Mouse (Mus musculus): ENCODE data around the gene Cfd. TPM values are rescaled to one million over a fixed set of nuclear protein-coding genes. Genes with fewer than 3 reads are reported as not detected.
"Not testable (repeated sequence)": the region's sequence is repeated elsewhere in the genome, so short reads cannot be mapped to it uniquely, and the experiment has no call there.

Gene Cfd
- polyA plus RNA-seq, 1 experiment: 1,194 TPM

DNA sequence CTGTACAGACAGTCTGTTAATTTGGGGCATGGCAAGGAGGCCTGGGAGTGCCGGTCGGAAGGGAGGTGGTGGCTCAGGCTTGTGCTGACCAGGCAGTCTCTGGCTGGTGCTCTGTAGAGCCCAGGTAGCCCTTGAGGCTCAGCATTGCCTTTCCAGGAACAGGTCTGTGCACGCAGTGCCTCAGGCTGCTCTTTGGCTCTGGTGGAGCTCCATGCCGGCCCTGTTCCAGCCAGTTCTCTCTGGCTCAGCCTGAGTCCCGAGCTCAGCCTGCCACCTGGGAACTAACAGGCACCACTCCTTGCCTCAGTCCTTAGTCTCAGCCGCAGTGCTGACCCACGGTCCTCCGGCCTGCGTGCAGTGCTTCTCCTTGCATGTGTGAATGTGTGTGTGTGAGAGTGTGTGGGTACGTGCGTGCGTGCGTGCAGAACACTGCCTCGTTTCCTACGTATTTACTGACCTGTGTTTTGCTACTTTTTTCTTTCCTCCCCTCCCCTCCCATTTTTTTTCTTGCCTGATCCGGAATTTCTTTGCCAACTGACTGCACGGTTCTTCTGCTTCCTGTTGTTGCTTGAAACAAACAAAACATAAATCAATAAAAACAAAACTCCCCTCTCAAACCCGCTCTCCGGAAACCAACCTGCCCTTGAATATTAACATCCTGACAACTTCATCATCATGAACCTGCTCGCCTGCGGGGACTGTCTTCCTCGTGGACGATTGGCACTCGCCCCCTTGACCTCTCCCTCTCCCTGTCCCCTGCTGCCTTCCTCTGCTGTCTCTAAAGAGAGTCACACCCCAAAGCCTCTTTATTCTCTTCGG, 29.2 kb upstream of the Cfd start:
- no peak for DNase-seq (ENCODE audit: low spot score)

DNA sequence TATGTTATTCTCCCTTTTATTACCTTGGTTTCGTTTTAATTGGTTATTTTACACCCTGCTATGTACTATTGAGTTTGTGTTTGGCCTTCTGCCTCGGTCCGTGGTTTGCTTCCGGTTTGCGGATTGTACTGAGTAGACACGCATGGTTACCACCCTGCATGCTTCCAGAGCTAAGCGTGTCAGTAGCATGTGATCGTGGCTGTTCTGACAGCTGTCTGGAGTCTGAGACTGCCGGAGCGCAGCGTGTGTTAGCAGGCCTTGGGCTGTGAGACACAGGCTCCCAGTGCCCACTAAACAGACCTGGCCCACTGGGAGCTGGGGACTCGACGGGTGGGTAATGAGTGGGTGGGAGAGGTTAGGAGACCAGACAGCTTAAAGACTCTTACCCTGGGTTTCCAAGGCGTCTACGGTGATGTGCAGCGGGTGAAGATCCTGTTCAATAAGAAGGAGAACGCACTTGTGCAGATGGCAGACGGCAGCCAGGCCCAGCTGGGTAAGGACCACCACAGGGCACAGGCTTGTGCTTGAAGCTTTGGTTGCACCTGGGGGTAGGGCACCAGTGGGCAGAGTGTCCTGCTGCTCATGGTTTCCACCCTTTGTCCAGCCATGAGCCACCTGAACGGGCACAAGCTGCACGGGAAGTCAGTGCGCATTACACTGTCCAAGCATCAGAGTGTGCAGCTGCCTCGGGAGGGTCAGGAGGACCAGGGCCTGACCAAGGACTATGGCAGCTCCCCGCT, 28.4 kb upstream of the Cfd start:
- DNase-seq (ENCODE audit: low spot score): no peak

DNA sequence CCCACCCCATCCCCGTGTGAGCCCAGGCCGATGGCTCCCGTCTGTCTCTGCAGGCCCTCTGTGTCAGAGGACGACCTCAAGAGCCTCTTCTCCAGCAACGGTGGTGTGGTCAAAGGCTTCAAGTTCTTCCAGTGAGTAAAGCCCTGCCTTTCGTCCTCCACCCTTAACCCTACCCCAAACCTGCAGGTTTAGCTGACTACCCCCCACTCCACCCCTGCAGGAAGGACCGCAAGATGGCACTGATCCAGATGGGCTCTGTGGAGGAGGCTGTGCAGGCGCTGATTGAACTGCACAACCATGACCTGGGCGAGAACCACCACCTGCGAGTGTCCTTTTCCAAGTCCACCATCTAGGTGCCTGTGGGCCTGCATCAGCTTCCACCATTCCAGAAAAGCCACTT, 27.7 kb upstream of the Cfd start:
- no peak for DNase-seq (ENCODE audit: low spot score)

GRCm38 (mm10) chr10:79864351-79865188, 26.1 kb upstream of the Cfd start:
- DNase-seq (ENCODE audit: low spot score): no peak

DNA sequence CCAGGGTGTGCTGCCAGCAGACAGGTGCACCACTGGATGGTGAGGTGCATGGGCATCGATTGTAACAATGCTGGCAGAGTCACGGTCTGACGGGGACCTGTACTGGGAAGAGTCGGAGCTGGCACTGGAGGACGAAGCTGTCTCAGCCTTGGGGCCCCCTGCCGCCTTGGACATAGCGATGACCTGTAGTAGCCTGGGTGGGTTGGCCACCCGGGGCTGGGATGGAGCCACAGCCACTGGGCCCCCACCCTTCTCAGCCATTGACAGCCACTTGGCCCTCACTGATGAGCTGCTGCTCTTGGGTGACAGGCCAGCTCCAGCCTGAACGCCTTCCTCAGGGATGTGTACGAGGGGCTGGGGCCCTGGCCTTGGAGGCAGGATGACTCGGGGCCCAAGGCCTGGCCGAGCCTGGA, 25.5 kb upstream of the Cfd start:
- DNase-seq (ENCODE audit: low spot score): no peak

DNA sequence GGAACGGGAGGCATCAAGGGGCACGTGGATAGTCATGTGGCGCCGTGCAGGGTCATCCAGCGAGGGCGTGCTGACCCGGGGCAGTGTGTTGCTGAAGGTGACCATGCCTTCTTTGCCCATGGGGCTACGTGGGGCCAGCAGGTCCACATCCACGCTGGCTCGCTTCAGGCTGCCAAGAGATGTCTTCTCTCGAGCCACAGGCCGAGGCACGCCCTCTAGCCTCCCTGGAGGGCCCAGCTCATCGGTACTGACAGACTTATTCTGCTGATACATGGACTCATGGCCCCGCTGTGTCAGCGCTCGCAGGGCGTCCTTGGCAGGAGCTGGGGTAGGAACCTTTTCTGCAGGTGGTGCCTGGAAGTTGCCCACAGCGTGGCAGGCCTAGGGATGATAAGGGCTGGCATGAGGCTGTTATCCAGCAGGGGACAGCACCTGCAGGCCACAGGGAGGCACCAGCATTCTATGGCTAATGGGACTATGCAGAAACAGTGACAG, 24.8 kb upstream of the Cfd start:
- no peak for DNase-seq (ENCODE audit: low spot score)

DNA sequence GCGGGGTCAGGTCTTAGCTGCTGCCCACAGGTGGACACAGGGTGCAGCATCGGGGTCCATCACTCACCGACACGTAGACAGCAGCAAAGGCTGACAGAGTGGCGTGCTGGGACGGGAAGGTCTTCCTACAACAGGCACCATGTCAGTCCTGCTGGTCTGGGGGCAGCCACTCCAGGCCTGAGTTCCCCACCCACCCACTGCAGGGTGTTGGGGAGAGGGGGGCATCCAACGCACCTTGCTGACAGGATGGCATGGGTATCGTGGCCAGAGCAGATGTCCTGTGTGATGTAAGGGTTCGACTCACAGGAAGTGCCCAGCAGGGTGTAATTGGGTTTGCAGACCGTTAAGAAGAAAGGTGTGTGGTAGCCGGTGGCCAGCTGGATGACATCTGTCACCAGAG, 24.1 kb upstream of the Cfd start:
- DNase-seq (ENCODE audit: low spot score): no peak

- DNase-seq (ENCODE audit: low spot score): no peak
Measured at GRCm38 (mm10) chr10:79871845-79872244, 18.8 kb upstream of the Cfd start.

DNA sequence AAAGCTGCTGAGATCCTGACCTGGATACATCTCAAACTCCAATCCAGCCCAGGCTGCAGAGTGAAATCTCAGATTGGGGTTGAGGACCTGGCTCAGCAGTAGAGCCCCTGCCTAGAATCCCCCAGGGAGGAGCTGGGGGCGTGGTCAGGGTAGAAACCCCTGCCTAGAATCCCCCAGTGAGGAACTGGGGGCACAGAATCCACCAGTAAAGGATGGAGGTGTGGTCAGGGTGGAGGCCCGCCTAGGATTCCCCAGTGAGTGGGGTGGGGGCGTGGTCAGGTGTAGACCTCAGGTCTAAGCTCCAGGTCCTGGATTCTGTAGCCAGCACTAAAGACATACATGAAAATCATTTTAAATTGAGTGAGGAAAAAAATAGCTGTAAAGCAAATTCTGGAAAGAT, 17.8 kb upstream of the Cfd start:
- DNase-seq (ENCODE audit: low spot score): no peak

GRCm38 (mm10) chr10:79873313-79873712, 17.3 kb upstream of the Cfd start:
- no peak for DNase-seq (ENCODE audit: low spot score)

GRCm38 (mm10) chr10:79873715-79874289, 16.9 kb upstream of the Cfd start:
- DNase-seq (ENCODE audit: low spot score): no peak

- no peak for DNase-seq (ENCODE audit: low spot score)
Measured at GRCm38 (mm10) chr10:79874290-79874862, 16.3 kb upstream of the Cfd start, which contains the start of the genes Prtn3 and Plppr3. TSS of gene Prtn3 (plus strand) at chr10:79874476. TSS of gene Plppr3 (minus strand) at chr10:79874634.

GRCm38 (mm10) chr10:79877174-79877573, 13.5 kb upstream of the Cfd start:
- no peak for DNase-seq (ENCODE audit: low spot score)

- DNase-seq (ENCODE audit: low spot score): no peak
Measured at GRCm38 (mm10) chr10:79877757-79878156, 12.9 kb upstream of the Cfd start.

- no peak for DNase-seq (ENCODE audit: low spot score)
Measured at GRCm38 (mm10) chr10:79879527-79879926, 11.1 kb upstream of the Cfd start.

DNA sequence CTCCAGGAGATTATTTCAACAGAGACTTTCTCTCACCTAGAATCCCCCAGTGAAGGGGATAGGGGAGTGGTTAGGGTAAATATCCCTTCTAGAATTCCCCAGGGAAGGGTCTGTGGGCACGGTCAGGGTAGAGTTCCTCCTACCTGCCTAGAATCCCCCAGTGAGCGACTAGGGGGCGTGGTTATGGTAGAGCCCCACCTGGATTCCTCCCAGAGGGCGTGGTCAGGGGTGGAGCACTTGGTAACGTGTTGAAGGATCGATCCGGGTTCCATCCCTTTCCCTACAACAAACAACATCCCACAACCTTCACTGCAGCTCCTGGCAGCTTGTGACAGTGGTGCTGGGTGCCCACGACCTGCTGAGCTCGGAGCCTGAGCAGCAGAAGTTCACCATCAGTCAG, 9.9 kb upstream of the Cfd start:
- no peak for DNase-seq (ENCODE audit: low spot score)

DNA sequence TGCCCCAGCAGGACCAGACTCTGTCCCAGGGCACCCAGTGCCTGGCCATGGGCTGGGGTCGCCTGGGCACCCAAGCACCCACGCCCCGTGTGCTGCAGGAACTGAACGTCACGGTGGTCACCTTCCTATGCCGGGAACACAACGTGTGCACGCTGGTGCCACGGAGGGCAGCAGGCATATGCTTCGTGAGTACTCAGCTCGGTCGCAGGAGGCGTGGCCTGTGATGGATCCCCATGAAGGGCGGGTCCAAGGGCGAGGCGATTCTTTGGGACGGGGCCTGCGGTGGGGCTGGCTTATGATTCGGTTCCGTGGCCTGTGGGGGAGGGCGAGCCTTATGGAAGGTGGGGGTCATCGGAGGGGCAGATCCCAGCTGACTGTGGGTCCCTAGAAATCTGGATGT, 8.7 kb upstream of the Cfd start:
- no peak for DNase-seq (ENCODE audit: low spot score)

- no peak for DNase-seq (ENCODE audit: low spot score)
Measured at GRCm38 (mm10) chr10:79883297-79884084, 7.2 kb upstream of the Cfd start.

DNA sequence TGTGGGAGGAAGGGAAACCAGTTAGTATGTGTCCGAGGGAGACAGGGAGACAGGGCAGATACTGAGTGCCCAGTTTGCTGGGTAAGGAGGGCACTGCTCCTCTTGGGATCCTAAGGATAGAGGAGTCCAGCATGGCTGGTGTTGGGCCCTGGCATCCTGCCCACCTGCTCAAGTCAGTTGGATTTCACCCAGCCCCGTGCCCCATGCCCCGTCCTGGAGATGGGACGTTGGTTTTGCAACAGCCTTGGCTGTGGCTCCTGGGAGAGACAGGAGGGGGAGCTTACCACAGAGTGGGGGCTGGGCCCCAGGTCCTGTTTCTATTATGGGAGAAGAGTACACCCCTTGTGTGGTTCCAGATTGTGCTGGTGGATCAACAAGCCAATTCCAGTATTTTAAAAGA, 6.2 kb upstream of the Cfd start:
- DNase-seq (ENCODE audit: low spot score): no peak

GRCm38 (mm10) chr10:79884938-79885337, 5.7 kb upstream of the Cfd start:
- not testable (repeated sequence) for DNase-seq (ENCODE audit: low spot score)
